Mouse (Mus musculus): ENCODE data around the gene Zfhx3. TPM values are rescaled to one million over a fixed set of nuclear protein-coding genes. Genes with fewer than 3 reads are reported as not detected.
A peak's percentile ranks its signal among the peaks of the same experiment; 100 is the strongest.

The Zfhx3 gene
- polyA plus RNA-seq, 1 experiment from 2014 or later = 65.9 TPM

GRCm38 (mm10) chr8:108908540-108908939 is 966.1 kb downstream of the Zfhx3 start:
- H3K36me3 ChIP-seq = no peaks in the 10 kb centered on the region
- peak overlapping the region; percentile 37 for H3K4me2 ChIP-seq (replicated peaks)
- no peaks in the 10 kb centered on the region for H3K9me3 ChIP-seq
- no peaks in the 10 kb centered on the region for H3K27me3 ChIP-seq
- H3K4me1 ChIP-seq (replicated peaks) = peaks cover 75% of the 10 kb centered on the region
- peak overlapping the region; percentile 11; the same call in 1 of the 2 replicates for H3K4me3 ChIP-seq (replicated peaks)
- peak; percentile 43; the same call in 1 of the 2 replicates for ATAC-seq
- WGBS = 26% methylated on average over 16 of the region's 16 CpGs
- H3K27ac ChIP-seq = peak overlapping the region; percentile 92
- H3K9ac ChIP-seq (replicated peaks) = peak overlapping the region; percentile 46; the same call in 1 of the 2 replicates

- Histone ChIP-seq H3K4me2 (replicated peaks) (peak overlapping the region; percentile 37), H3K27me3 (no peaks in the 10 kb centered on the region), H3K27ac (peak overlapping the region; percentile 92), H3K4me1 (replicated peaks) (peaks cover 70% of the 10 kb centered on the region), H3K9me3 (no peaks in the 10 kb centered on the region), H3K36me3 (no peaks in the 10 kb centered on the region), H3K9ac (replicated peaks) (peak overlapping the region; percentile 46; the same call in 1 of the 2 replicates), H3K4me3 (replicated peaks) (peak overlapping the region; percentile 11; the same call in 1 of the 2 replicates)
- 39% methylated on average over 9 of the region's 9 CpGs for WGBS
- peak; percentile 19; the same call in 1 of the 2 replicates for ATAC-seq
Observed at GRCm38 (mm10) chr8:108909035-108909434, 966.6 kb downstream of the Zfhx3 start.

GRCm38 (mm10) chr8:108909455-108909854 is 967.0 kb downstream of the Zfhx3 start:
- 41% methylated on average over 2 of the region's 2 CpGs for WGBS
- peak overlapping the region; percentile 46; the same call in 1 of the 2 replicates for H3K9ac ChIP-seq (replicated peaks)
- H3K9me3 ChIP-seq = no peaks in the 10 kb centered on the region
- H3K27me3 ChIP-seq = no peaks in the 10 kb centered on the region
- peak; percentile 10; the same call in 1 of the 2 replicates for ATAC-seq
- no peaks in the 10 kb centered on the region for H3K36me3 ChIP-seq
- peak overlapping the region; percentile 92 for H3K27ac ChIP-seq
- peaks cover 66% of the 10 kb centered on the region for H3K4me1 ChIP-seq (replicated peaks)
- H3K4me3 ChIP-seq (replicated peaks) = no peak overlapping the region
- H3K4me2 ChIP-seq (replicated peaks) = peak overlapping the region; percentile 37

GRCm38 (mm10) chr8:108910843-108911242 is 968.4 kb downstream of the Zfhx3 start:
- Histone ChIP-seq H3K4me3 (replicated peaks) (no peak overlapping the region), H3K9ac (replicated peaks) (0 out of 2 replicates have a peak overlapping the region, but pooled peaks have one; percentile 29), H3K36me3 (no peaks in the 10 kb centered on the region), H3K4me1 (replicated peaks) (peaks cover 58% of the 10 kb centered on the region), H3K4me2 (replicated peaks) (no peak overlapping the region), H3K9me3 (no peaks in the 10 kb centered on the region), H3K27me3 (no peaks in the 10 kb centered on the region), H3K27ac (peak overlapping the region; percentile 74)
- 78% methylated on average over 12 of the region's 12 CpGs for WGBS
- no peak for ATAC-seq

- Histone ChIP-seq H3K4me1 (replicated peaks) (peaks cover 54% of the 10 kb centered on the region), H3K27ac (peak overlapping the region; percentile 74), H3K36me3 (peaks cover 2% of the 10 kb centered on the region), H3K9me3 (no peaks in the 10 kb centered on the region), H3K9ac (replicated peaks) (no peak overlapping the region), H3K4me3 (replicated peaks) (no peak overlapping the region), H3K4me2 (replicated peaks) (no peak overlapping the region), H3K27me3 (no peaks in the 10 kb centered on the region)
- 8% methylated on average over 6 of the region's 6 CpGs for WGBS
- no peak for ATAC-seq
Observed at GRCm38 (mm10) chr8:108911511-108911910, 969.1 kb downstream of the Zfhx3 start.

- Histone ChIP-seq H3K4me1 (replicated peaks) (peaks cover 41% of the 10 kb centered on the region), H3K27me3 (no peaks in the 10 kb centered on the region), H3K9me3 (no peaks in the 10 kb centered on the region), H3K4me2 (replicated peaks) (no peak overlapping the region), H3K4me3 (replicated peaks) (no peak overlapping the region), H3K9ac (replicated peaks) (no peak overlapping the region), H3K36me3 (peaks cover 8% of the 10 kb centered on the region), H3K27ac (no peak overlapping the region)
- 86% methylated on average over 7 of the region's 7 CpGs for WGBS
- ATAC-seq = no peak
Observed at GRCm38 (mm10) chr8:108912998-108913397, 970.6 kb downstream of the Zfhx3 start.

- no peak for ATAC-seq
Observed at GRCm38 (mm10) chr8:108915425-108915824, 973.0 kb downstream of the Zfhx3 start.

GRCm38 (mm10) chr8:108915876-108916275 is 973.4 kb downstream of the Zfhx3 start:
- H3K4me3 ChIP-seq (replicated peaks) = no peak overlapping the region
- no peak overlapping the region for H3K9ac ChIP-seq (replicated peaks)
- no peak for ATAC-seq
- WGBS = 75% methylated on average over 6 of the region's 6 CpGs
- H3K4me1 ChIP-seq (replicated peaks) = peaks cover 35% of the 10 kb centered on the region
- no peak overlapping the region for H3K27ac ChIP-seq
- H3K36me3 ChIP-seq = peaks cover 8% of the 10 kb centered on the region
- no peaks in the 10 kb centered on the region for H3K9me3 ChIP-seq
- no peaks in the 10 kb centered on the region for H3K27me3 ChIP-seq
- no peak overlapping the region for H3K4me2 ChIP-seq (replicated peaks)

More at GRCm38 (mm10) chr8:108915425-108915824, 973.0 kb downstream of the Zfhx3 start:
- Histone ChIP-seq H3K4me3 (replicated peaks) (no peak overlapping the region), H3K9me3 (no peaks in the 10 kb centered on the region), H3K27me3 (no peaks in the 10 kb centered on the region), H3K4me1 (replicated peaks) (peaks cover 35% of the 10 kb centered on the region), H3K36me3 (peaks cover 8% of the 10 kb centered on the region), H3K9ac (replicated peaks) (no peak overlapping the region), H3K27ac (peak overlapping the region; percentile 67), H3K4me2 (replicated peaks) (no peak overlapping the region)
- 53% methylated on average over 6 of the region's 6 CpGs for WGBS

- H3K4me3 ChIP-seq (replicated peaks) = no peak overlapping the region
- H3K9me3 ChIP-seq = no peaks in the 10 kb centered on the region
- peaks cover 8% of the 10 kb centered on the region for H3K36me3 ChIP-seq
- no peak overlapping the region for H3K4me2 ChIP-seq (replicated peaks)
- no peaks in the 10 kb centered on the region for H3K27me3 ChIP-seq
- no peak overlapping the region for H3K27ac ChIP-seq
- peaks cover 58% of the 10 kb centered on the region for H3K4me1 ChIP-seq (replicated peaks)
- 0 out of 2 replicates have a peak, but pooled peaks have one; percentile 18 for ATAC-seq
- H3K9ac ChIP-seq (replicated peaks) = no peak overlapping the region
- WGBS = 78% methylated on average over 7 of the region's 7 CpGs
Observed at GRCm38 (mm10) chr8:108920151-108920550, 977.7 kb downstream of the Zfhx3 start.

GRCm38 (mm10) chr8:108923161-108923560 is 980.7 kb downstream of the Zfhx3 start:
- H3K9ac ChIP-seq (replicated peaks) = no peak overlapping the region
- H3K9me3 ChIP-seq = no peaks in the 10 kb centered on the region
- peaks cover 50% of the 10 kb centered on the region for H3K4me1 ChIP-seq (replicated peaks)
- no peak for ATAC-seq
- no peak overlapping the region for H3K4me3 ChIP-seq (replicated peaks)
- H3K36me3 ChIP-seq = peaks cover 15% of the 10 kb centered on the region; the same call in 1 of the 2 replicates
- WGBS = 92% methylated on average over 6 of the region's 6 CpGs
- H3K27me3 ChIP-seq = no peaks in the 10 kb centered on the region
- no peak overlapping the region for H3K27ac ChIP-seq
- no peak overlapping the region for H3K4me2 ChIP-seq (replicated peaks)

GRCm38 (mm10) chr8:108924526-108924925 is 982.1 kb downstream of the Zfhx3 start:
- peaks cover 15% of the 10 kb centered on the region; the same call in 1 of the 2 replicates for H3K36me3 ChIP-seq
- peaks cover 54% of the 10 kb centered on the region for H3K4me1 ChIP-seq (replicated peaks)
- no peaks in the 10 kb centered on the region for H3K9me3 ChIP-seq
- no peak overlapping the region for H3K9ac ChIP-seq (replicated peaks)
- no peaks in the 10 kb centered on the region for H3K27me3 ChIP-seq
- no peak overlapping the region for H3K27ac ChIP-seq
- ATAC-seq = no peak
- H3K4me3 ChIP-seq (replicated peaks) = no peak overlapping the region
- WGBS = 93% methylated on average over 9 of the region's 9 CpGs
- no peak overlapping the region for H3K4me2 ChIP-seq (replicated peaks)

GRCm38 (mm10) chr8:108926106-108926505 is 983.7 kb downstream of the Zfhx3 start:
- peaks cover 15% of the 10 kb centered on the region; the same call in 1 of the 2 replicates for H3K36me3 ChIP-seq
- peaks cover 52% of the 10 kb centered on the region for H3K4me1 ChIP-seq (replicated peaks)
- no peak overlapping the region for H3K9ac ChIP-seq (replicated peaks)
- H3K27me3 ChIP-seq = no peaks in the 10 kb centered on the region
- 84% methylated on average over 11 of the region's 11 CpGs for WGBS
- no peak overlapping the region for H3K4me2 ChIP-seq (replicated peaks)
- H3K9me3 ChIP-seq = no peaks in the 10 kb centered on the region
- H3K4me3 ChIP-seq (replicated peaks) = no peak overlapping the region
- H3K27ac ChIP-seq = peak overlapping the region; percentile 42
- ATAC-seq = no peak

GRCm38 (mm10) chr8:108930635-108931034 is 988.2 kb downstream of the Zfhx3 start:
- Histone ChIP-seq H3K4me3 (replicated peaks) (no peak overlapping the region), H3K4me1 (replicated peaks) (peaks cover 46% of the 10 kb centered on the region), H3K27me3 (no peaks in the 10 kb centered on the region), H3K9me3 (no peaks in the 10 kb centered on the region), H3K9ac (replicated peaks) (no peak overlapping the region), H3K36me3 (peaks cover 35% of the 10 kb centered on the region), H3K27ac (no peak overlapping the region), H3K4me2 (replicated peaks) (no peak overlapping the region)
- WGBS = 84% methylated on average over 5 of the region's 5 CpGs
- no peak for ATAC-seq
